Mouse (Mus musculus): Measurements from ENCODE around the gene Serpinc1.

Gene Serpinc1

GRCm38 (mm10) chr1:161046972-161047371, 68.6 kb downstream of the Serpinc1 start:
- no peak for DNase-seq (ENCODE audit: low read depth, low spot score)
